Mouse (Mus musculus) megakaryocyte, embryonic 14.5 days (primary cell): Measurements from ENCODE around the gene Fam19a3. TPM values are rescaled to one million over a fixed set of nuclear protein-coding genes. Genes with fewer than 3 reads are reported as not detected.

Experiments
- H3K27me3 ChIP-seq: replicated peaks from 2 replicates; pipeline ENCODE3; 2012; ENCODE audit warnings: inconsistent platforms
- H3K36me3 ChIP-seq: replicated peaks from 2 replicates; pipeline ENCODE3; 2012; ENCODE audit warnings: low read length, inconsistent platforms, mixed read lengths
- H3K4me1 ChIP-seq: 2 replicates; pipeline ENCODE4 v1.6.1; 2012; ENCODE audit warnings: inconsistent platforms
- H3K4me3 ChIP-seq: replicated peaks from 2 replicates; pipeline ENCODE3; 2012; ENCODE audit warnings: moderate library complexity, mild to moderate bottlenecking, inconsistent platforms
- H3K9me3 ChIP-seq: 2 replicates; pipeline ENCODE4 v1.6.1; 2012; ENCODE audit warnings: inconsistent platforms
- FLI1 ChIP-seq: IDR thresholded peaks from 2 replicates; pipeline ENCODE4 v1.6.1; 2012; ENCODE audit warnings: low read length, inconsistent platforms, mixed read lengths
- GATA1 ChIP-seq: IDR thresholded peaks from 3 replicates; pipeline ENCODE4 v1.6.1; 2012; ENCODE audit warnings: mixed read lengths, low read length, inconsistent platforms, borderline replicate concordance
- polyA plus RNA-seq: library from polyadenylated mRNA; stranded (reverse); fragments of >175 nt; gene quantifications from 2 replicates; pipeline ENCODE4 v1.2.3, GENCODE M21; 2012; ENCODE audit warnings: low replicate concordance; ENCODE audit not compliant: insufficient read depth

The Fam19a3 gene
- polyA plus RNA-seq, 1 experiment: not detected

DNA sequence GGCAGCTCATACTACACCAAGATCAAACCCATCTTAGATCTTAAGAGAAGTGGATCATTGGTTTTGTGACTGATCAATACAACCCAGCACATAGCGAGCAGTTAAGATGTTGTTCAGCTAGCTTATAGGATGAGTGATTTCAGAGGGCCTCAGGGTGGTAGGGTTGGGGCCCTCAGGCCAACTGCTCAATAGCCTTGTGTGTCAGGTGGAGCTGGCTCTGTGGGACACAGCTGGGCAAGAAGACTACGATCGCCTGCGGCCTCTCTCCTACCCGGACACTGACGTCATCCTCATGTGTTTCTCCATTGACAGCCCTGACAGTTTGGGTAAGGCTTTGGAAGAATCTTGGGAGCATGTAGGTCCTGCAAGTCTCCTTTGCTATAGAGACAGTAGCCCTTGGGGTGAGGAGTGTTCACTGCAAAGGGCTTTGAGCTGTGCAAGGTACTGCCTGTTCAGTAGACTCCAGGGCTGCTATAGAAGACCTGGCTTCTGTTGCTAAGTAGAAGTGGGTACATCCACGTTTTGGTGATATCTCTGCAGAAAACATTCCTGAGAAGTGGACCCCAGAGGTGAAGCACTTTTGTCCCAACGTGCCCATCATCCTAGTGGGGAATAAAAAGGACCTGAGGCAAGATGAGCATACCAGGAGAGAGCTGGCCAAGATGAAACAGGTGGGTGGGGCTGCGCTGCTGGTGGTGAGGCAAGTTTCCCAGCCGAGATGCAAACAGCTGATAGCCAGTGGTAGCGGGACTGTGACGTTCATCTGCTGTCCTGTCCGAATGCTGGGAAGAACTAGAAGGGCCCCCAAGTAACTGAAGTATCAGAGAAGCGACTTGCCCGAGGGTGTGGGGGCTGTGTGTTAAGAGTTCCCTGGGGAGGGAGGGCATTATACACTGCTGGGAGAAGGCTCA lies 11.0 kb upstream of the Fam19a3 start:
- Histone ChIP-seq H3K36me3 (peaks cover 66% of the 10 kb centered on the region), H3K4me3 (peak overlapping the region; percentile 5), H3K4me1 (peaks cover 83% of the 10 kb centered on the region), H3K27me3 (peaks cover 2% of the 10 kb centered on the region), H3K9me3 (no peaks in the 10 kb centered on the region)
- no peak for TF ChIP-seq FLI1
- no peak for TF ChIP-seq GATA1

DNA sequence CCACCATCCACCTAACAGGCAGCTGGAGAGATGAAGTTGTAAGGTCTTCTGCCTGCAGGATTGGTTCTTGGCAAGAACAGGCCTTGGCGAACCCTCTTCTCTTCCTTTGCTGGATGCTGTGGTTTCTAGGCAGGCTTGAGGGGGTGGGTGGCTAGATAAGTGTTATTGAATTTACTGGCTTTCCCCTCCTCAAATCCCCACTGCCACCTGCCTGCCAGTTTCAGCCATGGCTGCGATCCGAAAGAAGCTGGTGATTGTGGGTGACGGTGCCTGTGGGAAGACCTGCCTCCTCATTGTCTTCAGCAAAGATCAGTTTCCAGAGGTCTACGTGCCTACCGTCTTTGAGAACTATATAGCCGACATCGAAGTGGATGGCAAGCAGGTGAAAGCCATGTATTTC lies 10.0 kb upstream of the Fam19a3 start:
- no peaks in the 10 kb centered on the region for H3K9me3 ChIP-seq
- H3K27me3 ChIP-seq: peaks cover 2% of the 10 kb centered on the region
- H3K36me3 ChIP-seq: peaks cover 56% of the 10 kb centered on the region
- no peak for TF ChIP-seq GATA1
- TF ChIP-seq FLI1: no peak
- no peak overlapping the region for H3K4me3 ChIP-seq
- H3K4me1 ChIP-seq: peaks cover 85% of the 10 kb centered on the region

DNA sequence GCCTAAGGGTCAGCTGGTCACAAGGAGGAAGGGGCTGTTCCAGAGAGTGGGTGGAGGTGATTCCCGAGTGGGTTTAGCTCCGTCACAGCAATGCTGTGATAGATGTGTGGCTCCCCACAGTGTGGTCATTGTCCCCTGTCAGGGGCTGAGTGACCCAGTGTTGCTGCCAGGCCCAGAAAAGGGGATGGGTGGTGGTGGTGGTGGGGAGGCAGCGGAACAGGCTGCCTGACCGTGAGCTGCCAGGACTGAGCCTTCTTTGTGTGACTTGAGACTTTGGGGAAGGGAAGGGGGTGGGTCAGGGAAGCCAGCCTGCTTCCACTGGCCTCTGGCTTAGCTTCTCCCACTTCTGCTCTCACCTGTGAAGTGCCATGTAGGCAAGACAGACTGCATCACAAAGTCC lies 9.4 kb upstream of the Fam19a3 start:
- Histone ChIP-seq H3K4me3 (peak overlapping the region; percentile 92), H3K4me1 (peaks cover 84% of the 10 kb centered on the region), H3K36me3 (peaks cover 50% of the 10 kb centered on the region), H3K27me3 (peaks cover 2% of the 10 kb centered on the region), H3K9me3 (no peaks in the 10 kb centered on the region)
- no peak for TF ChIP-seq FLI1

DNA sequence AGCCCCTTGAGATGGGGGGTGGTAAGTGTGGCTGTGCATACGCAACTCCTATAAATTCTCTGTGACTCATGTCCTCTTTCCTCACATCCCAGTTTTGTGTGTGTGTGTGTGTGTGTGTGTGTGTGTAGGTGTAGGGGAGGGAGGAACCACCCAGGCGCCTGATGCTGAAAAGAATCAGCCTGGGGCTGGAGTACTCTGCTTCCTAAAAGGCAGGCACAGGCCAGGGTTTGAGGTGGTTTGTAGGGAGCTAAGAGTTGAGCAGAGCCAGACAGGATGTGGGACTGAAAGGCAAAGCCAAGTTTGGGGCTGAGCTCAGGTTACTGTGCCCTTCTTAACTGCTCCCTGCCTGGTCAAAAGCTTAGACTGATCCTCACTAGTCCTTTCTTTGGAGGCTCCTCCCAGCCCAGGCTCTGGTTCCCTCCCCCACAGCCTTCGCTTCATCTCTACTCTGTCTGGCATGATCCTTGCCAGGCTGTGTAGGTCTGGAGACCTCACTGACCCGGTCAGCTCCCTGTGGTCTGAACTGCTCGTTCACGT lies 8.8 kb upstream of the Fam19a3 start:
- Histone ChIP-seq H3K4me3 (peak overlapping the region; percentile 92), H3K9me3 (no peaks in the 10 kb centered on the region), H3K4me1 (peaks cover 79% of the 10 kb centered on the region), H3K36me3 (peaks cover 44% of the 10 kb centered on the region), H3K27me3 (peaks cover 5% of the 10 kb centered on the region)
- TF ChIP-seq FLI1 (no peak), GATA1 (no peak)

DNA sequence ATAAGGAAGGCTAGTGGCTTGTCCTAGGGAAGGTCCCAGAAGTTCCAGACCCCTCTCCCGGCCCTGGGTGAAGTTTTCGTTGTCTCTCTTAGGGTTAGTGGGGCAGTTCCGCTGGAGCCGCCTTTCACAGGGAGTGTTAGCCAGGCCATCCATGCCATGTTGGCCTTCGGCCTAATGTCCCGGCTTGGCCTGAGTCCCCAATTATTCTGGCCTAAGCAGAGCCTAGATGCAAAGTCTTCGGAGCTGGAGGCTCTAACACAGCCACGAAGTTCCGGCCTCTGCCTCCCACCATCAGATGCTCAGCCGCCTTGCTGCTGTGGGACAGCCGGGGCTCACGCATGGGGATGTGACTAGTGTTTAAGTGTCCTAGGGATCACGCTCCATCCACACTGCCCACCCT lies 8.2 kb upstream of the Fam19a3 start:
- Histone ChIP-seq H3K9me3 (no peaks in the 10 kb centered on the region), H3K36me3 (peaks cover 38% of the 10 kb centered on the region), H3K27me3 (peaks cover 6% of the 10 kb centered on the region), H3K4me3 (peak overlapping the region; percentile 92), H3K4me1 (peaks cover 78% of the 10 kb centered on the region)
- TF ChIP-seq GATA1 (no peak), FLI1 (no peak)

DNA sequence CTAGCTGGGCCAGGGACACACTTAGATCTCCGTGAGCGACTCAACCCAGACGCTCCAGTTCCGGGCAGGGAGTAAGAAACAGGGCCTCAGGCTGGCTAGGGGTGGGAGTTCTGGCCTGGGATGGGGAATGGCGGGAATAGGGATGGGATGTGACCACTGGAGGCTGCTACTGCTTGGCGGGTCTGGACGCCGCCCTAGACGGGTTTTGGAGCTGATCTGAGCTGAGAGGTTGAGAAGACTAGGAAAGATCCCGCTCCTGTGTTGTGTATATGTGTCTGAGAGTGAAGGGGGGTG lies 7.6 kb upstream of the Fam19a3 start:
- Histone ChIP-seq H3K27me3 (peaks cover 6% of the 10 kb centered on the region), H3K9me3 (no peaks in the 10 kb centered on the region)

DNA sequence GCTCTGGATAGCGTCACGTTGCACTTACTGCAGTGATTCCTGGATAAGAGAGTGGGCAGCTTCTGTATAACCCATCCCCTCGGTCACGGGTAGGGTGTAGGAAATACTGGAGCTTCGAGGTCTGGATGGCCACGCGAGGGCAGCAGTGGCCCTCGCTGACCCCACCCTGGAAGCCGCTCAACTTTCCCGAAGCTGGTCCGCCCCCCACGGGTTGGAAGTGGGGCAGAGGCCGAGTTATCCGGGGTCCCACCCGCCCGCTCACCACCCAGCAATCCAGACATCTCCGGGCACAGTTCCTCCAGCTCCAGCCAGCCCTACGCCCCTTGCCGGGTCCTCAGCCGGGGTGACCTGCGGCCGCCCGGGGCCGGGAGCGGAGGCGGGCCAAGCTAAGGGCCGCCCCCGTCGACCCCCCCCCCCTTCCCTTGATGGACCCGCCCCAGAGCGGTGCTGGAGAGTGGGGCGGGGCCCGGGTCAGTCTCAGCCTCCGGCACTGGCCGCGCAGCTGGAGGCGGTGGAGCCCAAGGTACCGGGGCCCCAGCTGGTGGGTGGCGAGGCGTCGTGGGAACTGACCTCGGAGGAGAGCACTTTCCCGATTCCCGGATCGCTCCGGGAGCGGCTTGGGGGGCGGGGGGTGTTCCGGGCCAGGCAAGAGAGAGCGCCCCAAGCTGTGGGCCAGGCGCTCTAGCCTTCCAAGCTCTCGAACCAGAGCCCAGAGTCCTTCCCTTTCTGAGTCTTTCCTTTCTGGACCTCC lies 7.1 kb upstream of the Fam19a3 start:
- no peak for TF ChIP-seq GATA1
- no peak for TF ChIP-seq FLI1
- H3K9me3 ChIP-seq: no peaks in the 10 kb centered on the region
- peaks cover 78% of the 10 kb centered on the region for H3K4me1 ChIP-seq
- H3K36me3 ChIP-seq: peaks cover 28% of the 10 kb centered on the region
- H3K27me3 ChIP-seq: peaks cover 8% of the 10 kb centered on the region
- peak overlapping the region; percentile 92 for H3K4me3 ChIP-seq

More for the DNA sequence above, 7.6 kb upstream of the Fam19a3 start:
- H3K36me3 ChIP-seq: peaks cover 33% of the 10 kb centered on the region
- peaks cover 78% of the 10 kb centered on the region for H3K4me1 ChIP-seq
- TF ChIP-seq GATA1 (no peak), FLI1 (no peak)
- H3K4me3 ChIP-seq: peak overlapping the region; percentile 92

DNA sequence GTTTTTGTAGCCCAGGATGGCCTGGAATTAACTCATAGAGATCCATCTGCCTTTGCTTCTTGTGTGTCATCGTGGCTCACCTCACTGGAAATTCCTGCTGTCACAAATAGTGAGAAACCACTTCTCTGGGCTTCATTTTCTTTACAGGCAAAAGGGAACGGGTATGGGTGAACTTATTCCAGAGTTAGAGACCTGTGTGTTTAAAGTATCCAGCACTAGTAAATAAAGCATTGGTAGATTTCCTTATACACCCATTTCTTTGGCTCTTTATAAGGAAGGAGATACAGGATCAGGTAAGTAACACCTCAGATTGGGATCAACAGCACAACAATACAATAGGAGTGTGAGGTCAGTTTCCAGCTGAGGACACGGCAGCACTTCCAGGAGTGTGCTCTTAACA lies 6.4 kb upstream of the Fam19a3 start, which contains the start of gene Rhoc:
Gene Rhoc, plus strand, starts transcription at position 301 of the 400 bp plus-strand sequence.
- no peaks in the 10 kb centered on the region for H3K9me3 ChIP-seq
- peaks cover 78% of the 10 kb centered on the region for H3K4me1 ChIP-seq
- H3K4me3 ChIP-seq: peak within 1 kb of the TSS; percentile 92
- peaks cover 21% of the 10 kb centered on the region for H3K36me3 ChIP-seq
- TF ChIP-seq GATA1: no peak
- TF ChIP-seq FLI1: no peak
- H3K27me3 ChIP-seq: peaks cover 15% of the 10 kb centered on the region

DNA sequence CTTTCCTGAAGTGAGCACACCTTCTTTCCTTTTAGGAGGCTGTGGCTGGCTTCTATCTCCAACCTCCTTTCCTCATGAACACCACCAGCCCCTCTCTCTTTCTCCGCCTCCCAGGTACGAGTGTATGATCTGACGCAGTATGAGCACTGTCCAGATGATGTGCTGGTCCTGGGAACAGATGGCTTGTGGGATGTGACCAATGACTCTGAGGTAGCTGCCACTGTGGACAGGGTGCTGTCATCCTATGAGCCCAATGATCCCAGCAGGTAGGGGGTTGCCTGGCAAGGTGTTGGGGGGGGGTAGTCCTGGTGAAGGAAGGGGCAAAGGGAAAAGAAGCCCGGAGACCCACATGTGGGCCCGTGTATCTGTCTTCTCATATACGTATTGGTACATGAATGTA lies 3.6 kb upstream of the Fam19a3 start:
- Histone ChIP-seq H3K36me3 (no peaks in the 10 kb centered on the region), H3K4me3 (no peak overlapping the region), H3K9me3 (no peaks in the 10 kb centered on the region), H3K4me1 (peaks cover 74% of the 10 kb centered on the region), H3K27me3 (peaks cover 43% of the 10 kb centered on the region)
- TF ChIP-seq FLI1 (no peak), GATA1 (no peak)
